8 mouse cellular contexts compared by ENCODE assay signal in genomic region chr1:137221087-137222057, GRCm38 (mm10).
DNase-seq lines count a peak whose midpoint lies in the region; ATAC-seq and TF ChIP-seq lines count a peak whose summit lies in the region.

No protein-coding gene starts in this region.

- peak overlapping the region; percentile 29 for H3K4me3 ChIP-seq in lung, embryonic 15.5 days
- H3K4me3 ChIP-seq in embryonic facial prominence, embryonic 14.5 days (ENCODE audit: low read depth, low read length) = peak overlapping the region; percentile 19; the same call in 1 of the 2 replicates
- H3K4me3 ChIP-seq in hindbrain, embryonic 11.5 days (ENCODE audit: low read depth, low read length) = peak overlapping the region; percentile 4; the same call in 1 of the 2 replicates
- H3K4me3 ChIP-seq in liver, postnatal 0 days (ENCODE audit: low read depth, low read length) = no peak overlapping the region; the same call in 1 of the 2 replicates

- H3K27ac ChIP-seq in lung, embryonic 15.5 days = no peak overlapping the region
- H3K27ac ChIP-seq in embryonic facial prominence, embryonic 14.5 days (replicated peaks; ENCODE audit: low read depth, low read length) = no peak overlapping the region
- peak overlapping the region; percentile 2; the same call in 1 of the 2 replicates for H3K27ac ChIP-seq in hindbrain, embryonic 11.5 days (ENCODE audit: low read depth, low read length)
- no peak overlapping the region for H3K27ac ChIP-seq in liver, postnatal 0 days (ENCODE audit: low read depth)

- DNase-seq in lung, postnatal 25 days (ENCODE audit: low spot score) = no peak
- peak; percentile 57 for DNase-seq in embryonic facial prominence, embryonic 14.5 days (ENCODE audit: low spot score)
- peak; percentile 62 for DNase-seq in hindbrain, embryonic 11.5 days (ENCODE audit: low spot score)
- no peak for DNase-seq in liver, postnatal 0 days
- peak; percentile 21 for DNase-seq in yolk sac, embryonic 10.5 days (ENCODE audit: low spot score)
- DNase-seq in B cell, adult 2 months = no peak

- no peak for TF ChIP-seq CTCF in liver, postnatal 0 days (IDR thresholded peaks at IDR 0.05; ENCODE audit: low read depth)

- H3K4me1 ChIP-seq in lung, embryonic 15.5 days = peaks cover 17% of the 10 kb centered on the region
- peaks cover 4% of the 10 kb centered on the region for H3K4me1 ChIP-seq in embryonic facial prominence, embryonic 14.5 days (ENCODE audit: control insufficient read depth, insufficient read depth, low read length)
- no peaks in the 10 kb centered on the region; the same call in 1 of the 2 replicates for H3K4me1 ChIP-seq in hindbrain, embryonic 11.5 days (replicated peaks; ENCODE audit: control insufficient read depth, insufficient read depth, low read length)
- H3K4me1 ChIP-seq in liver, postnatal 0 days (ENCODE audit: insufficient read depth) = no peaks in the 10 kb centered on the region

- no peaks in the 10 kb centered on the region for H3K9me3 ChIP-seq in lung, embryonic 15.5 days
- no peaks in the 10 kb centered on the region for H3K9me3 ChIP-seq in embryonic facial prominence, embryonic 14.5 days (ENCODE audit: control insufficient read depth, low read length)
- H3K9me3 ChIP-seq in hindbrain, embryonic 11.5 days (ENCODE audit: control insufficient read depth, low read length) = no peaks in the 10 kb centered on the region
- H3K9me3 ChIP-seq in liver, postnatal 0 days (ENCODE audit: low read length) = no peaks in the 10 kb centered on the region

- WGBS in lung, embryonic 15.5 days = 8% methylated on average over 25 of the region's 25 CpGs
- 7% methylated on average over 25 of the region's 25 CpGs for WGBS in embryonic facial prominence, embryonic 14.5 days
- WGBS in hindbrain, embryonic 11.5 days = 12% methylated on average over 25 of the region's 25 CpGs
- 15% methylated on average over 25 of the region's 25 CpGs for WGBS in liver, postnatal 0 days (ENCODE audit: insufficient replicate concordance)

- no peak for ATAC-seq in lung, embryonic 15.5 days (ENCODE audit: borderline replicate concordance, extremely low read depth, low FRiP score, low TSS enrichment)
- ATAC-seq in embryonic facial prominence, embryonic 14.5 days (ENCODE audit: low read depth) = peak; percentile 74; the same call in 1 of the 2 replicates
- peak; percentile 66 for ATAC-seq in hindbrain, embryonic 11.5 days (ENCODE audit: low FRiP score)
- ATAC-seq in liver, postnatal 0 days = no peak
- no peak for ATAC-seq in inflammation-experienced regulatory T-cells, adult 6 months

- H3K36me3 ChIP-seq in lung, embryonic 15.5 days = no peaks in the 10 kb centered on the region
- H3K36me3 ChIP-seq in embryonic facial prominence, embryonic 14.5 days (ENCODE audit: control insufficient read depth, insufficient read depth, low read length) = no peaks in the 10 kb centered on the region
- no peaks in the 10 kb centered on the region for H3K36me3 ChIP-seq in hindbrain, embryonic 11.5 days (ENCODE audit: control insufficient read depth, insufficient read depth, low read length)
- H3K36me3 ChIP-seq in liver, postnatal 0 days (replicated peaks; ENCODE audit: insufficient read depth, low read length) = no peaks in the 10 kb centered on the region

- H3K27me3 ChIP-seq in lung, embryonic 15.5 days = no peaks in the 10 kb centered on the region
- H3K27me3 ChIP-seq in embryonic facial prominence, embryonic 14.5 days (replicated peaks; ENCODE audit: control insufficient read depth, insufficient read depth, low read length) = 0 out of 2 replicates have a peak, but pooled peaks cover 4% of the 10 kb centered on the region
- no peaks in the 10 kb centered on the region for H3K27me3 ChIP-seq in hindbrain, embryonic 11.5 days (ENCODE audit: control insufficient read depth, insufficient read depth, low read length)
- no peaks in the 10 kb centered on the region for H3K27me3 ChIP-seq in liver, postnatal 0 days (ENCODE audit: insufficient read depth, low read length)

- H3K4me2 ChIP-seq in lung, embryonic 15.5 days = peak overlapping the region; percentile 65
- peak overlapping the region; percentile 55 for H3K4me2 ChIP-seq in embryonic facial prominence, embryonic 14.5 days (ENCODE audit: low read depth, low read length)
- peak overlapping the region; percentile 49 for H3K4me2 ChIP-seq in hindbrain, embryonic 11.5 days (replicated peaks; ENCODE audit: low read depth, low read length)
- peak overlapping the region; percentile 44 for H3K4me2 ChIP-seq in liver, postnatal 0 days (ENCODE audit: low read depth, low read length)

- H3K9ac ChIP-seq in lung, embryonic 15.5 days = no peak overlapping the region
- no peak overlapping the region for H3K9ac ChIP-seq in embryonic facial prominence, embryonic 14.5 days (ENCODE audit: low read depth, low read length)
- H3K9ac ChIP-seq in hindbrain, embryonic 11.5 days (ENCODE audit: low read depth, low read length) = peak overlapping the region; percentile 32
- no peak overlapping the region for H3K9ac ChIP-seq in liver, postnatal 0 days (replicated peaks)

- TF ChIP-seq EP300 in liver, postnatal 0 days (IDR thresholded peaks at IDR 0.05; ENCODE audit: low read depth) = no peak

Comparison
In these comparisons a context has a peak if more than half of its experiments do, and no peak if none do; other contexts are left out.
1. ATAC-seq: peak in embryonic facial prominence, embryonic 14.5 days (single experiment) and hindbrain, embryonic 11.5 days (single experiment); none in lung, embryonic 15.5 days (single experiment), liver, postnatal 0 days (single experiment) and inflammation-experienced regulatory T-cells, adult 6 months (single experiment).
2. DNase-seq: peak in embryonic facial prominence, embryonic 14.5 days (single experiment), hindbrain, embryonic 11.5 days (single experiment) and yolk sac, embryonic 10.5 days (single experiment); none in lung, postnatal 25 days (single experiment), liver, postnatal 0 days (single experiment) and B cell, adult 2 months (0 of 2).
3. Peak in every context shown above with its lines, with median percentiles within 50 percentile points of each other: H3K4me2 ChIP-seq.